Mouse (Mus musculus) heart, postnatal 0 days (tissue): Measurements from ENCODE around the gene Gm21970.

ENCODE experiments used
- CTCF ChIP-seq: IDR thresholded peaks from 2 replicates; pipeline ENCODE4 v1.5.1; 2016; ENCODE audit warnings: antibody characterized with exemption, control low read depth, low read depth
- EP300 ChIP-seq: IDR thresholded peaks from 2 replicates; pipeline ENCODE4 v1.6.1; 2016; ENCODE audit warnings: antibody characterized with exemption, low read depth

DNA sequence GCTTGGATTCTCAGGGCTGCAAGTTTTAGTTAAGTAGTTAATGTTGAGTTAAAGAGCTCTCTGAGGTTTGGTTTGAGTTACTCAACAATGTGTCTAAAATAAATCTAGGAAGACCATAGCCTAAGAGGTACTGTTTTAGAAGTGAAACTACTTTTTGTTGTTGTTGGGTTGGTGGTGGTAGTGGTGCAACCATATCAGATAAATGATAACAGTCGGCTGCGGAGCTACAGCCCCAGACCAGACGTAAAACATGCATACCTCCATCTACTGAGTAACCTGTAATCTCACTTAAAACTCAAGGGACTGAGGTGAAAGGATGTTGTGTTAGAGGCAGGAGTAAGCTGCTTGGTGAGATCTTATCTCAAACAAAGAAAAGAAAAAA is 17.3 kb upstream of the Gm21970 start:
- no peak for TF ChIP-seq CTCF
- no peak for TF ChIP-seq EP300
